Mouse (Mus musculus) lung, adult 2 months (tissue): ENCODE data around the gene Rps3.

Experiments
- CTCF ChIP-seq: fragments of 200-500 bp; IDR thresholded peaks from 2 replicates; pipeline ENCODE4 v1.5.1; 2011; ENCODE audit warnings: mild to moderate bottlenecking, low read length, control low read depth; ENCODE audit not compliant: insufficient read depth
- POLR2A ChIP-seq: fragments of 200-500 bp; IDR thresholded peaks from 2 replicates; pipeline ENCODE4 v1.6.1; 2011; ENCODE audit warnings: low read depth, mild to moderate bottlenecking, control low read depth, low read length, borderline replicate concordance; ENCODE audit errors: extremely low read depth

DNA sequence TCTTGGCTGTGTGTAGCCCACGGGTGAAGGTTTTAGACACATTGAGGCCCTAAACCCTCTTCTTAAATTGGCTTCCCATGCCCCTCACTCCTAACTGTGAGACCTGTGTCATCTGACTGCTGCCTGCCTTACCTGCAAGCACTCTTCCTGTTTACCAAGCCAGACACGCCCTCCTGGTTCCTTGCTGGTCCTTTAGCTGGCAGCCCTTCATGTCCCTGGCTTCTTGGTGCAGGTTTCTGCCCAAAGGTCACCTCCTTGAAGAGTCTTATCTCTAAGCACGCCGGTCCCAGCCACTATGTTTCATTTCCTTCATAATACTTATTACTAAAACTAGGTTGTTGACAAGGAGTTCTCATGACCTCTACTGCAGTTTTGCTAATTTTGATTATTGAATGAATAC is 49.0 kb upstream of the Rps3 start:
- TF ChIP-seq POLR2A = no peak
- no peak for TF ChIP-seq CTCF
